Mouse (Mus musculus): ENCODE measurements around the gene F2r.

- TF ChIP-seq CTCF (IDR thresholded peaks at IDR 0.05) (no peak), EP300 (IDR thresholded peaks at IDR 0.05) (no peak)
Measured at GRCm38 (mm10) chr13:95595921-95596320, 22.4 kb downstream of the F2r start.

Data from lung, postnatal 0 days (tissue).